ENCODE assay signal across 8 mouse cellular contexts in the genomic region with DNA sequence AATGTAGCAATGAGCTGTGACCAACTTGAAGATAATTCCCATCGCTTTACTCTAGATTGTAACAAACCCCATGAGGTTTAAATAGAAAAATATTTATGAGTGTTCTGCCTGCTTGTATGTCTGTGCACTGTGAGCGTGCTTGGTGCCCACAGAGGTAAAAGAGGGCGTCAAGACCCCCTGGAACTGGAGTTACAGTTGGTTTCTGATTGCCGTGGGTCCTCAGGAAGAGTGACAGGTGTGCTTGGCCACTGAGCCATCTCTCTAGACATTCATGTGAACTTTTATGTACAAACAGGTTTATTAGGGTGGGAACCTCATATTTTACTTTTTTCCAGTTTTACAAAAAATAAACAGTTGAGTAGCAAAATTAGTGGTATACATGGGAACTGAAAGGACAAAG. TPM values are rescaled to one million over a fixed set of nuclear protein-coding genes. Genes with fewer than 3 reads are reported as not detected.
DNase-seq lines count a peak whose midpoint lies in the region; ATAC-seq and TF ChIP-seq lines count a peak whose summit lies in the region.

A gene (minus strand): TSS at position 101 of the 400 bp plus-strand sequence.

- WGBS in kidney, embryonic 15.5 days = 76% methylated on average over 4 of the region's 4 CpGs
- WGBS in intestine, embryonic 15.5 days = 72% methylated on average over 4 of the region's 4 CpGs
- WGBS in midbrain, embryonic 13.5 days = 78% methylated on average over 4 of the region's 4 CpGs

- H3K27me3 ChIP-seq in kidney, embryonic 15.5 days = peaks cover 9% of the 10 kb centered on the region
- no peaks in the 10 kb centered on the region for H3K27me3 ChIP-seq in intestine, embryonic 15.5 days (replicated peaks)
- peaks cover 20% of the 10 kb centered on the region; the same call in 1 of the 2 replicates for H3K27me3 ChIP-seq in midbrain, embryonic 13.5 days

- TF ChIP-seq CTCF in cortical plate, adult 2 months (IDR thresholded peaks at IDR 0.05; ENCODE audit: extremely low read depth, insufficient read depth, low read length) = no peak

- DNase-seq in kidney, postnatal 36 days = no peak
- no peak for DNase-seq in ovary, adult 18-20 months (ENCODE audit: low spot score)
- no peak for DNase-seq in urinary bladder, postnatal 36 days (ENCODE audit: low spot score in 2 of 2)
- no peak for DNase-seq in adrenal gland, postnatal 4 days (ENCODE audit: low spot score in 2 of 2)

- no peak for ATAC-seq in kidney, embryonic 15.5 days (replicated peaks; ENCODE audit: low FRiP score)
- ATAC-seq in intestine, embryonic 15.5 days = no peak
- ATAC-seq in midbrain, embryonic 13.5 days = no peak

- H3K4me3 ChIP-seq in kidney, embryonic 15.5 days (replicated peaks) = peak within 1 kb of the TSS; percentile 79
- H3K4me3 ChIP-seq in cortical plate, adult 2 months (ENCODE audit: insufficient read depth, low read length) = peak within 1 kb of the TSS; percentile 70
- H3K4me3 ChIP-seq in intestine, embryonic 15.5 days (replicated peaks) = peak within 1 kb of the TSS; percentile 82
- H3K4me3 ChIP-seq in midbrain, embryonic 13.5 days (replicated peaks) = peak within 1 kb of the TSS; percentile 81

- H3K9ac ChIP-seq in kidney, embryonic 15.5 days = peak within 1 kb of the TSS; percentile 42
- peak within 1 kb of the TSS; percentile 57 for H3K9ac ChIP-seq in intestine, embryonic 15.5 days
- peak within 1 kb of the TSS; percentile 68 for H3K9ac ChIP-seq in midbrain, embryonic 13.5 days (replicated peaks)

- H3K27ac ChIP-seq in kidney, embryonic 15.5 days = 0 out of 2 replicates have a peak within 1 kb of the TSS, but pooled peaks have one; percentile 32
- H3K27ac ChIP-seq in cortical plate, adult 2 months (ENCODE audit: insufficient read depth, low read length) = peak within 1 kb of the TSS; percentile 73
- H3K27ac ChIP-seq in intestine, embryonic 15.5 days = peak within 1 kb of the TSS; percentile 88
- H3K27ac ChIP-seq in midbrain, embryonic 13.5 days = peak within 1 kb of the TSS; percentile 19; the same call in 1 of the 2 replicates

- H3K4me1 ChIP-seq in kidney, embryonic 15.5 days = peaks cover 4% of the 10 kb centered on the region; the same call in 1 of the 2 replicates
- H3K4me1 ChIP-seq in cortical plate, adult 2 months (ENCODE audit: control insufficient read depth, insufficient read depth, low read length) = 0 out of 2 replicates have a peak, but pooled peaks cover 1% of the 10 kb centered on the region
- 0 out of 2 replicates have a peak, but pooled peaks cover 4% of the 10 kb centered on the region for H3K4me1 ChIP-seq in intestine, embryonic 15.5 days (replicated peaks)
- peaks cover 6% of the 10 kb centered on the region; the same call in 1 of the 2 replicates for H3K4me1 ChIP-seq in midbrain, embryonic 13.5 days (replicated peaks)

- H3K36me3 ChIP-seq in kidney, embryonic 15.5 days = no peaks in the 10 kb centered on the region
- H3K36me3 ChIP-seq in intestine, embryonic 15.5 days = no peaks in the 10 kb centered on the region
- no peaks in the 10 kb centered on the region for H3K36me3 ChIP-seq in midbrain, embryonic 13.5 days

- TF ChIP-seq POLR2A in cortical plate, adult 2 months (IDR thresholded peaks at IDR 0.05; ENCODE audit: extremely low read depth, insufficient read depth, low read length) = no peak

- H3K9me3 ChIP-seq in kidney, embryonic 15.5 days (replicated peaks) = no peaks in the 10 kb centered on the region
- no peaks in the 10 kb centered on the region for H3K9me3 ChIP-seq in intestine, embryonic 15.5 days
- H3K9me3 ChIP-seq in midbrain, embryonic 13.5 days = no peaks in the 10 kb centered on the region

- peak within 1 kb of the TSS; percentile 82 for H3K4me2 ChIP-seq in kidney, embryonic 15.5 days
- H3K4me2 ChIP-seq in intestine, embryonic 15.5 days (replicated peaks) = peak within 1 kb of the TSS; percentile 85
- H3K4me2 ChIP-seq in midbrain, embryonic 13.5 days (replicated peaks) = peak within 1 kb of the TSS; percentile 94

RNA-seq across cellular contexts. Expression of the gene that starts here (rescaled TPM):
- 1.1 and 1.8 TPM in 2 replicates for polyA plus RNA-seq in kidney, embryonic 15.5 days (2015; fragmentation: Nextera tagmentation; extraction: Ambion mirVana)
- 19.0 and 21.9 TPM in 2 replicates for polyA plus RNA-seq in cortical plate, adult 2 months (2012; rRNA removed)
- polyA plus RNA-seq in intestine, embryonic 15.5 days (2015; fragmentation: Nextera tagmentation; extraction: Ambion mirVana) = 2.6 and 2.8 TPM in 2 replicates
- 2.1 and 2.6 TPM in 2 replicates for polyA plus RNA-seq in midbrain, embryonic 13.5 days (2015; fragmentation: Nextera tagmentation; extraction: Ambion mirVana)
- total RNA-seq in adrenal gland, postnatal 4 days (2021) = 1 to 10 TPM; 5.6 to 7.5 TPM

Comparison
In these comparisons a context has a peak if more than half of its experiments do, and no peak if none do; other contexts are left out.
1. H3K27ac ChIP-seq: peak in every context shown above with its lines; median percentile 88 in intestine, embryonic 15.5 days; 73 in cortical plate, adult 2 months; 32 in kidney, embryonic 15.5 days; 19 in midbrain, embryonic 13.5 days.